Mouse (Mus musculus) myocyte (in vitro differentiated cells): ENCODE data around the gene Dirc2. TPM values are rescaled to one million over a fixed set of nuclear protein-coding genes. Genes with fewer than 3 reads are reported as not detected.
A peak's percentile ranks its signal among the peaks of the same experiment; 100 is the strongest.

Experiments used
- H3K27me3 ChIP-seq: one replicate; pipeline ENCODE4 v1.6.1; 2011; ENCODE audit not compliant: control insufficient read depth, insufficient read depth, insufficient read length
- H3K36me3 ChIP-seq: one replicate; pipeline ENCODE4 v1.6.1; 2011; ENCODE audit not compliant: control insufficient read depth, insufficient read depth
- H3K4me2 ChIP-seq: one replicate; pipeline ENCODE4 v1.6.1; 2011; ENCODE audit warnings: low read depth, control low read depth
- H3K4me3 ChIP-seq: one replicate; pipeline ENCODE4 v1.5.1; 2011; ENCODE audit warnings: mild to moderate bottlenecking, control low read depth, moderate library complexity
- H3K79me2 ChIP-seq: one replicate; pipeline ENCODE4 v1.6.1; 2011; ENCODE audit not compliant: control insufficient read depth, insufficient read depth
- H3ac ChIP-seq: one replicate; pipeline ENCODE4 v1.6.1; 2011; ENCODE audit not compliant: control insufficient read depth, insufficient read length
- CEBPB ChIP-seq: IDR thresholded peaks from 2 replicates; pipeline ENCODE4 v1.6.1; 2011; ENCODE audit warnings: mild to moderate bottlenecking, moderate library complexity; ENCODE audit not compliant: poor library complexity, insufficient read depth, severe bottlenecking
- E2F4 ChIP-seq: IDR thresholded peaks from one replicate; pipeline ENCODE4 v1.6.1; 2011; ENCODE audit warnings: mild to moderate bottlenecking, control low read depth, moderate library complexity; ENCODE audit not compliant: insufficient read depth
- MAX ChIP-seq: IDR thresholded peaks from one replicate; pipeline ENCODE4 v1.6.1; 2011; ENCODE audit warnings: low read depth, mild to moderate bottlenecking, control low read depth
- MYOD1 ChIP-seq, 3 experiments: IDR thresholded peaks; one replicate each; pipeline ENCODE4 v1.6.1; 2011; ENCODE audit warnings: control low read depth in 2 of 3, low read depth in 2 of 3, mild to moderate bottlenecking in 2 of 3, moderate library complexity in 1 of 3; ENCODE audit not compliant: insufficient read length in 2 of 3, control insufficient read depth in 1 of 3
- MYOG ChIP-seq, 3 experiments: IDR thresholded peaks; one replicate each; pipeline ENCODE4 v1.6.1; 2011; ENCODE audit warnings: control low read depth in 2 of 3, low read depth in 2 of 3, mild to moderate bottlenecking in 2 of 3; ENCODE audit not compliant: insufficient read length in 2 of 3, control insufficient read depth in 1 of 3, insufficient read depth in 1 of 3
- POLR2A ChIP-seq: IDR thresholded peaks from one replicate; pipeline ENCODE4 v1.6.1; 2011; ENCODE audit warnings: low read depth, mild to moderate bottlenecking, control low read depth, moderate library complexity; ENCODE audit not compliant: insufficient read length
- POLR2AphosphoS2 ChIP-seq: IDR thresholded peaks from one replicate; pipeline ENCODE4 v1.6.1; 2011; ENCODE audit warnings: low read depth, control low read depth; ENCODE audit not compliant: insufficient read length
- REST ChIP-seq: IDR thresholded peaks from one replicate; pipeline ENCODE4 v1.6.1; 2011; ENCODE audit warnings: mild to moderate bottlenecking, control low read depth, moderate library complexity; ENCODE audit not compliant: insufficient read depth, insufficient read length
- SRF ChIP-seq: IDR thresholded peaks from one replicate; pipeline ENCODE4 v1.6.1; 2011; ENCODE audit warnings: low read depth; ENCODE audit not compliant: control insufficient read depth, insufficient read length
- TCF12 ChIP-seq: IDR thresholded peaks from one replicate; pipeline ENCODE4 v1.6.1; 2011; ENCODE audit warnings: mild to moderate bottlenecking, control low read depth; ENCODE audit not compliant: poor library complexity, insufficient read depth, severe bottlenecking
- TCF3 ChIP-seq: IDR thresholded peaks from one replicate; pipeline ENCODE4 v1.6.1; 2011; ENCODE audit warnings: low read depth, control low read depth; ENCODE audit not compliant: insufficient read length
- USF1 ChIP-seq: IDR thresholded peaks from one replicate; pipeline ENCODE4 v1.6.1; 2011; ENCODE audit warnings: low read depth, mild to moderate bottlenecking, control low read depth, moderate library complexity
- polyA plus RNA-seq: library from polyadenylated mRNA; unstranded; fragments of >200 nt; fragmentation: generic; extraction: Trizol; gene quantifications from one replicate; pipeline ENCODE4 v1.2.1, GENCODE M21; 2012; ENCODE audit warnings: missing spikeins

The Dirc2 gene
- 19.3 TPM for polyA plus RNA-seq

- H3K27me3 ChIP-seq, result no peaks in the 10 kb centered on the region
- H3K79me2 ChIP-seq, result peaks cover 14% of the 10 kb centered on the region
- H3K4me3 ChIP-seq, result peak within 1 kb of the TSS; percentile 55
- no peaks in the 10 kb centered on the region for H3K36me3 ChIP-seq
- H3ac ChIP-seq, result peak within 1 kb of the TSS; percentile 75
- TF ChIP-seq REST (no peak), POLR2A (peak; percentile 82), MAX (no peak), POLR2AphosphoS2 (peak; percentile 57), SRF (no peak), MYOG (IDR thresholded peaks at IDR 0.05; ENCODE audit: control insufficient read depth in 1 of 3, insufficient read depth in 1 of 3, insufficient read length in 2 of 3, low read depth in 2 of 3) (peak in 1 of 3 experiments; percentile 14), MYOD1 (IDR thresholded peaks at IDR 0.05; ENCODE audit: control insufficient read depth in 1 of 3, insufficient read length in 2 of 3, low read depth in 2 of 3) (peak in 1 of 3 experiments; percentile 1), TCF3 (no peak), USF1 (peak; percentile 83)
- H3K4me2 ChIP-seq, result peak within 1 kb of the TSS; percentile 88
Observed at GRCm38 (mm10) chr16:35768785-35769642, at the start of gene Dirc2. Gene Dirc2, minus strand, starts transcription at chr16:35769356.

GRCm38 (mm10) chr16:35817255-35818089 is 48.3 kb upstream of the Dirc2 start:
- Histone ChIP-seq H3K36me3 (no peaks in the 10 kb centered on the region), H3ac (no peak overlapping the region), H3K79me2 (no peaks in the 10 kb centered on the region), H3K4me2 (no peak overlapping the region), H3K4me3 (no peak overlapping the region), H3K27me3 (no peaks in the 10 kb centered on the region)
- TF ChIP-seq MYOD1 (IDR thresholded peaks at IDR 0.05; ENCODE audit: control insufficient read depth in 1 of 3, insufficient read length in 2 of 3, low read depth in 2 of 3), result peak in 1 of 3 experiments; percentile 2
- no peak for TF ChIP-seq SRF
- no peak for TF ChIP-seq POLR2AphosphoS2
- no peak for TF ChIP-seq REST

GRCm38 (mm10) chr16:35813119-35813518 is 44.0 kb upstream of the Dirc2 start:
- no peak overlapping the region for H3K4me2 ChIP-seq
- no peaks in the 10 kb centered on the region for H3K27me3 ChIP-seq
- no peaks in the 10 kb centered on the region for H3K79me2 ChIP-seq
- TF ChIP-seq TCF3 (no peak), POLR2AphosphoS2 (no peak), CEBPB (no peak), E2F4 (no peak), TCF12 (no peak), POLR2A (no peak), REST (no peak), SRF (no peak), MYOG (IDR thresholded peaks at IDR 0.05; ENCODE audit: control insufficient read depth in 1 of 3, insufficient read depth in 1 of 3, insufficient read length in 2 of 3, low read depth in 2 of 3) (no peak), USF1 (no peak), MYOD1 (IDR thresholded peaks at IDR 0.05; ENCODE audit: control insufficient read depth in 1 of 3, insufficient read length in 2 of 3, low read depth in 2 of 3) (no peak), MAX (no peak)
- H3K36me3 ChIP-seq, result peaks cover 5% of the 10 kb centered on the region
- H3K4me3 ChIP-seq, result no peak overlapping the region
- no peak overlapping the region for H3ac ChIP-seq

- TF ChIP-seq E2F4 (no peak), USF1 (no peak), CEBPB (no peak), POLR2AphosphoS2 (no peak), REST (no peak), TCF12 (no peak), MYOD1 (IDR thresholded peaks at IDR 0.05; ENCODE audit: control insufficient read depth in 1 of 3, insufficient read length in 2 of 3, low read depth in 2 of 3) (no peak), TCF3 (no peak), MYOG (IDR thresholded peaks at IDR 0.05; ENCODE audit: control insufficient read depth in 1 of 3, insufficient read depth in 1 of 3, insufficient read length in 2 of 3, low read depth in 2 of 3) (no peak), SRF (no peak), MAX (no peak)
- H3K4me2 ChIP-seq, result no peak overlapping the region
Observed at GRCm38 (mm10) chr16:35808838-35809237, 39.7 kb upstream of the Dirc2 start.

More at GRCm38 (mm10) chr16:35808838-35809237, 39.7 kb upstream of the Dirc2 start:
- H3ac ChIP-seq, result no peak overlapping the region
- no peaks in the 10 kb centered on the region for H3K79me2 ChIP-seq
- peaks cover 5% of the 10 kb centered on the region for H3K36me3 ChIP-seq
- no peaks in the 10 kb centered on the region for H3K27me3 ChIP-seq
- no peak overlapping the region for H3K4me3 ChIP-seq
